Mouse (Mus musculus): ENCODE results near the gene Fam216b. TPM values are rescaled to one million over a fixed set of nuclear protein-coding genes. Genes with fewer than 3 reads are reported as not detected.

Fam216b gene
- polyA plus RNA-seq (2014; fragmentation: Illumina TruSeq; extraction: RNeasy Lipid Tissue Mini Kit (QIAGEN cat#74804)) = 18.5 TPM

DNA sequence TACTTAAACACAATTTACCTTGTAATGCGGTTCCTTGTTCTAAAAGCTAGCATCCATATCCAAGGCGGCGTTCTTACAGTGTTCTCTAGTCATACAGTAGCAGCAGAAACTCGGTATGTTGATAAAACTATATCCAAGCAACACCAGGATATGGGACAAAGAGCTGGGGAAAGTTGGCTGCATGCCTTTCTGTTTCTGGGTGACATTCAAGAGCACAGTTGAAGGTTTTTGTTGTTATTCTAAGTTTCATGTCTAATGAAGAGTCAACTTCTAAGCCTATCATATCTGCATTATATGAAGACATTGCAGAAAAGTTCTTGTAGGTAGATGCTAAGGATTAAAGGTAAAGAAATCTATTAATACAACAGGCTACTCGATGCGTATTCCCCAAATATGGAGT, at the start of gene Fam216b:
Gene Fam216b (minus strand): TSS at position 101 of the 400 bp plus-strand sequence.

Other genes starting within 250 kb of the Fam216b start
- 677 TPM for gene Dnajc15, start 213.9 kb downstream of the Fam216b start, polyA plus RNA-seq (2014; fragmentation: Illumina TruSeq; extraction: RNeasy Lipid Tissue Mini Kit (QIAGEN cat#74804))
- 15.1 TPM for gene Epsti1, start 184.8 kb downstream of the Fam216b start, polyA plus RNA-seq (2014; fragmentation: Illumina TruSeq; extraction: RNeasy Lipid Tissue Mini Kit (QIAGEN cat#74804))
- gene Tnfsf11, start 219.0 kb upstream of the Fam216b start, polyA plus RNA-seq (2014; fragmentation: Illumina TruSeq; extraction: RNeasy Lipid Tissue Mini Kit (QIAGEN cat#74804)) = 1.7 TPM